Mouse (Mus musculus) G1E (cell line): ENCODE results near the gene Foxn1. TPM values are rescaled to one million over a fixed set of nuclear protein-coding genes. Genes with fewer than 3 reads are reported as not detected.

Experiments used
- ATAC-seq: 2 replicates; pipeline ENCODE4 v1.8.0; 2016; ENCODE audit warnings: mild to moderate bottlenecking; ENCODE audit not compliant: insufficient number of reproducible peaks, poor library complexity, low FRiP score, severe bottlenecking; ENCODE audit errors: extremely low read depth
- DNase-seq: peaks from one replicate; pipeline ENCODE4 v3.0.0; 2012; ENCODE audit warnings: low spot score
- H3K27me3 ChIP-seq: 2 replicates; pipeline ENCODE4 v1.6.1; 2012; ENCODE audit warnings: mild to moderate bottlenecking, low read length, inconsistent platforms; ENCODE audit not compliant: insufficient read depth
- H3K36me3 ChIP-seq: replicated peaks from 2 replicates; pipeline ENCODE3; 2012; ENCODE audit warnings: mild to moderate bottlenecking, inconsistent platforms
- H3K4me1 ChIP-seq: 2 replicates; pipeline ENCODE4 v1.6.1; 2012; ENCODE audit warnings: low read depth, low read length, inconsistent platforms, mixed read lengths; ENCODE audit not compliant: insufficient read depth
- H3K4me3 ChIP-seq: 2 replicates; pipeline ENCODE4 v1.5.1; 2012; ENCODE audit warnings: low read depth, mild to moderate bottlenecking, inconsistent platforms, low read length, moderate library complexity, mixed read lengths
- H3K9me3 ChIP-seq: replicated peaks from 2 replicates; pipeline ENCODE4 v1.6.1; 2012; ENCODE audit warnings: inconsistent platforms
- CTCF ChIP-seq: IDR thresholded peaks from 2 replicates; pipeline ENCODE4 v1.5.1; 2012; ENCODE audit warnings: low read depth, low read length, inconsistent platforms, mixed read lengths
- GATA1 ChIP-seq: IDR thresholded peaks from 2 replicates; pipeline ENCODE4 v1.6.1; 2012; ENCODE audit warnings: borderline replicate concordance, low read length, inconsistent platforms, mixed read lengths
- GATA2 ChIP-seq: IDR thresholded peaks from 2 replicates; pipeline ENCODE4 v1.6.1; 2012; ENCODE audit warnings: low read depth, low read length, inconsistent platforms, borderline replicate concordance
- POLR2AphosphoS5 ChIP-seq: IDR thresholded peaks from 2 replicates; pipeline ENCODE4 v1.6.1; 2012; ENCODE audit warnings: low read depth, low read length, inconsistent platforms; ENCODE audit not compliant: insufficient replicate concordance
- TAL1 ChIP-seq: conservative IDR thresholded peaks from 2 replicates; pipeline ENCODE4 v1.6.1; 2012; ENCODE audit warnings: low read depth, low read length, inconsistent platforms, mixed read lengths
- polyA plus RNA-seq: library from polyadenylated mRNA; stranded (reverse); fragments of >175 nt; gene quantifications from 2 replicates; pipeline ENCODE4 v1.2.3, GENCODE M21; 2012
- total RNA-seq, 2 experiments: library from RNA; stranded (forward) in 1 of 2; stranded (reverse) in 1 of 2; fragments of 200-1000 nt in 1 of 2; fragments of >200 nt in 1 of 2; fragmentation: Nextera tagmentation in 1 of 2; gene quantifications; 2 replicates each; pipeline ENCODE4 v1.2.3; 2014 to 2017

The Foxn1 gene
- total and polyA plus RNA-seq, 3 experiments = 0.05 TPM; not detected in 2

- no peak overlapping the region for H3K4me3 ChIP-seq
- DNase-seq (no peak), ATAC-seq (no peak)
- no peaks in the 10 kb centered on the region for H3K4me1 ChIP-seq
- H3K36me3 ChIP-seq = peaks cover 93% of the 10 kb centered on the region
- no peaks in the 10 kb centered on the region for H3K9me3 ChIP-seq
- no peaks in the 10 kb centered on the region for H3K27me3 ChIP-seq
- no peak for TF ChIP-seq TAL1
- no peak for TF ChIP-seq CTCF
- TF ChIP-seq GATA2 = no peak
- TF ChIP-seq POLR2AphosphoS5 = no peak
- no peak for TF ChIP-seq GATA1
Measured at GRCm38 (mm10) chr11:78337040-78337439, 49.3 kb downstream of the Foxn1 start.

- DNase-seq (no peak), ATAC-seq (no peak)
- H3K27me3 ChIP-seq = no peaks in the 10 kb centered on the region
- peaks cover 77% of the 10 kb centered on the region for H3K36me3 ChIP-seq
- no peak overlapping the region for H3K4me3 ChIP-seq
- no peaks in the 10 kb centered on the region for H3K9me3 ChIP-seq
- TF ChIP-seq GATA1 (no peak), CTCF (no peak), POLR2AphosphoS5 (no peak), GATA2 (no peak), TAL1 (no peak)
- H3K4me1 ChIP-seq = peaks cover 7% of the 10 kb centered on the region
Measured at GRCm38 (mm10) chr11:78333992-78334391, 52.4 kb downstream of the Foxn1 start.

DNA sequence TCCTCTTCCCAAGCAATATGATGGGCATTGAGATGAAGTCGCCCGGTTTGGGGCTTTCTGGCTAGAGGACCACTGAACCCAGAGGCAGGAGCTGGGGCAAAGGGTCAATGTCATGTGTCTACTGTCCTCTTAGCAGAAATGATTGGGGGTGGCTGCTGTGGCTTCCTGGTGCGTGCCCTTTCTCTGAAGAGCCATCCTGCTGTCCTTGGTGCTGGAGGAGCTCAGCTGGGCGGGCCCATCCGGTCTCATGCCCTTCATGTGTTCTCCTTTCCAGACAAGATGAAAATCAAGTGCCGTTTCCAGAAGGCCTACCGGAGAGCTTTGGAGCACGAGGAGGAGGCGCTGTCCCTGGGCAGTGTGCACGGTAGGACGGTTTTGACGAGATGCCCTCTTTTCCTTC is 53.7 kb downstream of the Foxn1 start:
- peaks cover 66% of the 10 kb centered on the region for H3K36me3 ChIP-seq
- H3K9me3 ChIP-seq = no peaks in the 10 kb centered on the region
- no peak overlapping the region for H3K4me3 ChIP-seq
- DNase-seq (no peak), ATAC-seq (no peak)
- H3K27me3 ChIP-seq = no peaks in the 10 kb centered on the region
- peaks cover 14% of the 10 kb centered on the region for H3K4me1 ChIP-seq
- TF ChIP-seq GATA1 = no peak
- TF ChIP-seq CTCF = no peak
- TF ChIP-seq GATA2 = no peak
- no peak for TF ChIP-seq TAL1
- TF ChIP-seq POLR2AphosphoS5 = no peak

GRCm38 (mm10) chr11:78328512-78329056 is 57.8 kb downstream of the Foxn1 start:
- ATAC-seq (no peak), DNase-seq (peak; percentile 52)
- TF ChIP-seq GATA1 = no peak
- TF ChIP-seq TAL1 = no peak
- TF ChIP-seq POLR2AphosphoS5 = no peak
- no peak for TF ChIP-seq CTCF
- no peak for TF ChIP-seq GATA2
- Histone ChIP-seq H3K9me3 (no peaks in the 10 kb centered on the region), H3K4me3 (peak overlapping the region; percentile 97), H3K27me3 (peaks cover 3% of the 10 kb centered on the region; the same call in 1 of the 2 replicates), H3K36me3 (peaks cover 58% of the 10 kb centered on the region), H3K4me1 (peaks cover 18% of the 10 kb centered on the region)

DNA sequence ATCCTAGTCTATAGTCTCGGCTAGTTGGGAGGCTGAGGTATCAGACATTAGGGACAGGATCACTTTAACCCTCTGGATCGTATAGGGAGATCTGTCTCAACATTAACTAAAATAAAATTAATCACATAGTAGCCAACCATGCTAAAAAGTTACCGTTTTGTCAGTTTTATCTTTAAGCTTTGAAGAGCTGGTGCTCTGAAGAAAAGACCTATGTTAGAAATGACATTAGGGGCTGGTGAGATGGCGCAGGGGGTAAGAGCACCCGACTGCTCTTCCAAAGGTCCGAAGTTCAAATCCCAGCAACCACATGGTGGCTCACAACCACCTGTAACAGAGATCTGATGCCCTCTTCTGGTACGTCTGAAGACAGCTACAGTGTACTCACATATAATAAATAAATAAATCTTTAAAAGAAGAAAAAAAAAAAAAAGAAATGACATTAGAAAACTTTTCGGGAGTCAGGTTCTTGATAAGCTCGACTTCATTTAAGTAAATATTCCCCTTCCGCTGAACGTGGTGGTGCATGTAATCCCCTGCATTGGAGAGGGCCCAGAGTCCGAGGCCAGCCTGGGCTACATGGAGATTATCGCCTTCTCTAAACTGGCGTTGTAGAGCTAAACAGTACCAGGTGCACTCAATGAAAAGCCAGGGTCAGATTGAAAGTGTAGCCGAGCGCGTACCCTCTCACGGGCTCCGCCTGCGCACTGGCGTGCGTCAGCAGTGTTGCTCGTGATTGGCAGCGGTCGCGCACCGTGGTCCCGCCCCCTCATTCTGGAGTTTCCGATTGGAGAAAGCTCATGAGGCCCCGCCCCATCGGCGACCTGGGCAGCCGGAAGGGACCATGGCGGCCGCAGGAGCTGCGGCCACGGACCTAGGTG is 58.5 kb downstream of the Foxn1 start, which contains the start of gene Pigs:
Pigs (plus strand) TSS at position 782 of the 878 bp plus-strand sequence.
- ATAC-seq = peak; percentile 98
- Histone ChIP-seq H3K27me3 (peaks cover 3% of the 10 kb centered on the region; the same call in 1 of the 2 replicates), H3K4me1 (peaks cover 25% of the 10 kb centered on the region), H3K4me3 (peak within 1 kb of the TSS; percentile 97), H3K9me3 (no peaks in the 10 kb centered on the region), H3K36me3 (peaks cover 56% of the 10 kb centered on the region)
- no peak for TF ChIP-seq TAL1
- no peak for TF ChIP-seq POLR2AphosphoS5
- no peak for TF ChIP-seq GATA1
- no peak for TF ChIP-seq GATA2
- TF ChIP-seq CTCF = no peak
- DNase-seq = peak; percentile 99

GRCm38 (mm10) chr11:78327215-78327614 is 59.1 kb downstream of the Foxn1 start:
- H3K27me3 ChIP-seq = peaks cover 3% of the 10 kb centered on the region; the same call in 1 of the 2 replicates
- no peaks in the 10 kb centered on the region for H3K9me3 ChIP-seq
- DNase-seq (no peak), ATAC-seq (no peak)
- H3K4me1 ChIP-seq = peaks cover 31% of the 10 kb centered on the region
- H3K36me3 ChIP-seq = peaks cover 56% of the 10 kb centered on the region
- H3K4me3 ChIP-seq = no peak overlapping the region
- TF ChIP-seq CTCF = no peak
- TF ChIP-seq GATA2 = no peak
- TF ChIP-seq GATA1 = no peak
- TF ChIP-seq POLR2AphosphoS5 = no peak
- TF ChIP-seq TAL1 = no peak
